Comparison of ENCODE assay signal across 10 mouse cellular contexts in genomic region chr10:80050885-80051617, GRCm38 (mm10). TPM values are rescaled to one million over a fixed set of nuclear protein-coding genes. Genes with fewer than 3 reads are reported as not detected.
DNase-seq lines count a peak whose midpoint lies in the region; ATAC-seq and TF ChIP-seq lines count a peak whose summit lies in the region.
"Had no signal": no experiment of that assay in that cellular context is flagged by ENCODE, and none has a peak within 500 bp of the region (broad histone marks: within the 10 kb centered on the region; RNA-seq: fewer than 3 reads in every experiment).

No protein-coding gene starts in this region.

- H3K36me3 ChIP-seq in heart, adult 2 months (ENCODE audit: control insufficient read depth, insufficient read depth, low read length), result peaks cover 4% of the 10 kb centered on the region; the same call in 1 of the 2 replicates
- H3K36me3 ChIP-seq in kidney, embryonic 15.5 days, result peaks cover 9% of the 10 kb centered on the region
- no peaks in the 10 kb centered on the region for H3K36me3 ChIP-seq in stomach, embryonic 15.5 days

- peaks cover 13% of the 10 kb centered on the region for H3K4me1 ChIP-seq in heart, adult 2 months (ENCODE audit: control insufficient read depth, insufficient read depth, low read length)
- H3K4me1 ChIP-seq in kidney, embryonic 15.5 days, result peaks cover 74% of the 10 kb centered on the region
- peaks cover 31% of the 10 kb centered on the region for H3K4me1 ChIP-seq in stomach, embryonic 15.5 days

- H3K9me3 ChIP-seq in kidney, embryonic 15.5 days (replicated peaks), result no peaks in the 10 kb centered on the region
- H3K9me3 ChIP-seq in stomach, embryonic 15.5 days, result no peaks in the 10 kb centered on the region

- 54% methylated on average over 15 of the region's 15 CpGs for WGBS in heart, adult 2 months
- WGBS in kidney, embryonic 15.5 days, result 27% methylated on average over 15 of the region's 15 CpGs
- WGBS in stomach, embryonic 15.5 days, result 40% methylated on average over 15 of the region's 15 CpGs

- 0 out of 2 replicates have a peak overlapping the region, but pooled peaks have one; percentile 12 for H3K9ac ChIP-seq in heart, adult 2 months (ENCODE audit: low read depth, low read length)
- 0 out of 2 replicates have a peak overlapping the region, but pooled peaks have one; percentile 25 for H3K9ac ChIP-seq in kidney, embryonic 15.5 days
- H3K9ac ChIP-seq in stomach, embryonic 15.5 days, result no peak overlapping the region

- H3K79me2 ChIP-seq in heart, adult 2 months (replicated peaks; ENCODE audit: control insufficient read depth, insufficient read depth, low read length), result no peaks in the 10 kb centered on the region

- TF ChIP-seq EP300 in heart, adult 2 months (IDR thresholded peaks at IDR 0.05; ENCODE audit: insufficient read depth, low read depth, low read length), result no peak

- no peaks in the 10 kb centered on the region for H3K27me3 ChIP-seq in heart, adult 2 months (ENCODE audit: control insufficient read depth, insufficient read depth, low read length)
- no peaks in the 10 kb centered on the region for H3K27me3 ChIP-seq in kidney, embryonic 15.5 days
- H3K27me3 ChIP-seq in stomach, embryonic 15.5 days (replicated peaks), result no peaks in the 10 kb centered on the region

- intact Hi-C loops in heart, adult 2 months (cut with DNase I), result loop anchor here (5.0 kb wide), 1 partner anchor 64 kb away; the partner anchor contains the start of gene Cnn2

- DNase-seq in heart, adult 2 months, result no peak
- no peak for DNase-seq in heart, postnatal 4 days
- peak; percentile 54 for DNase-seq in retina, postnatal 1 day
- no peak for DNase-seq in retina, embryonic 14.5 days (ENCODE audit: low spot score)
- no peak for DNase-seq in c-Kit-positive CD71-positive TER-119-positive erythroid progenitor cells, embryonic 14.5 days (ENCODE audit: low spot score)
- DNase-seq in cerebellum, adult 11-12 months, result no peak
- DNase-seq: gastrocnemius, postnatal 36 days; lung, postnatal 14 days had no signal

- H3K27ac ChIP-seq in heart, adult 2 months, result peak overlapping the region; percentile 100
- peak overlapping the region; percentile 69 for H3K27ac ChIP-seq in kidney, embryonic 15.5 days
- peak overlapping the region; percentile 82 for H3K27ac ChIP-seq in stomach, embryonic 15.5 days

- peak overlapping the region; percentile 20; the same call in 1 of the 2 replicates for H3K4me2 ChIP-seq in kidney, embryonic 15.5 days
- no peak overlapping the region for H3K4me2 ChIP-seq in stomach, embryonic 15.5 days

- H3K4me3 ChIP-seq in heart, adult 2 months, result no peak overlapping the region
- H3K4me3 ChIP-seq in kidney, embryonic 15.5 days (replicated peaks), result no peak overlapping the region
- no peak overlapping the region for H3K4me3 ChIP-seq in stomach, embryonic 15.5 days (replicated peaks)

- TF ChIP-seq POLR2A in heart, adult 2 months (IDR thresholded peaks at IDR 0.05; ENCODE audit: insufficient read depth, low read depth, low read length), result no peak

- no peak for TF ChIP-seq CTCF in heart, adult 2 months (IDR thresholded peaks at IDR 0.05)

- no peak for ATAC-seq in kidney, embryonic 15.5 days (replicated peaks; ENCODE audit: low FRiP score)
- ATAC-seq in stomach, embryonic 15.5 days (ENCODE audit: insufficient read depth, low FRiP score, low read depth), result no peak

RNA-seq across cellular contexts. Expression of gene Gpx4, which starts 4.1 kb away (rescaled TPM):
- total RNA-seq in heart, adult 2 months (2021), result 1,000 to 10,000 TPM in 1 of 2 experiments, 100 to 1,000 TPM in 1; 832 to 1,055 TPM
- 860 and 993 TPM in 2 replicates for polyA plus RNA-seq in heart, adult 2 months (2012; rRNA removed)
- 100 to 1,000 TPM; 450 to 489 TPM for total RNA-seq in heart, postnatal 4 days (2021)
- 581 and 603 TPM in 2 replicates for polyA plus RNA-seq in kidney, embryonic 15.5 days (2015; fragmentation: Nextera tagmentation; extraction: Ambion mirVana)
- polyA plus RNA-seq in stomach, embryonic 15.5 days (2015; fragmentation: Nextera tagmentation; extraction: Ambion mirVana), result 500 and 567 TPM in 2 replicates

RNA-seq across cellular contexts. Expression of gene Polr2e, which starts 11.5 kb away (rescaled TPM):
- 10 to 100 TPM; 78.3 to 89.8 TPM for total RNA-seq in heart, adult 2 months (2021)
- 182 and 194 TPM in 2 replicates for polyA plus RNA-seq in heart, adult 2 months (2012; rRNA removed)
- 10 to 100 TPM; 66.6 to 70.7 TPM for total RNA-seq in heart, postnatal 4 days (2021)
- 235 and 243 TPM in 2 replicates for polyA plus RNA-seq in kidney, embryonic 15.5 days (2015; fragmentation: Nextera tagmentation; extraction: Ambion mirVana)
- 188 and 199 TPM in 2 replicates for polyA plus RNA-seq in stomach, embryonic 15.5 days (2015; fragmentation: Nextera tagmentation; extraction: Ambion mirVana)

RNA-seq across cellular contexts. Expression of gene Arhgap45, which starts 34.6 kb away (rescaled TPM):
- total RNA-seq in heart, adult 2 months (2021), result 1 to 10 TPM; 3.5 to 5.1 TPM
- 8.9 and 16.6 TPM in 2 replicates for polyA plus RNA-seq in heart, adult 2 months (2012; rRNA removed)
- 1 to 10 TPM; 4.0 to 4.1 TPM for total RNA-seq in heart, postnatal 4 days (2021)
- polyA plus RNA-seq in kidney, embryonic 15.5 days (2015; fragmentation: Nextera tagmentation; extraction: Ambion mirVana), result 8.7 and 10.0 TPM in 2 replicates
- polyA plus RNA-seq in stomach, embryonic 15.5 days (2015; fragmentation: Nextera tagmentation; extraction: Ambion mirVana), result 9.1 and 10.0 TPM in 2 replicates

RNA-seq across cellular contexts. Expression of gene Sbno2, which starts 54.3 kb away (rescaled TPM):
- total RNA-seq in heart, adult 2 months (2021), result 10 to 100 TPM; 10.6 to 11.2 TPM
- polyA plus RNA-seq in heart, adult 2 months (2012; rRNA removed), result 16.9 and 18.0 TPM in 2 replicates
- 10 to 100 TPM; 19.0 to 19.4 TPM for total RNA-seq in heart, postnatal 4 days (2021)
- polyA plus RNA-seq in kidney, embryonic 15.5 days (2015; fragmentation: Nextera tagmentation; extraction: Ambion mirVana), result 14.4 and 16.2 TPM in 2 replicates
- 14.8 and 15.9 TPM in 2 replicates for polyA plus RNA-seq in stomach, embryonic 15.5 days (2015; fragmentation: Nextera tagmentation; extraction: Ambion mirVana)

RNA-seq across cellular contexts. Expression of gene Abca7, which starts 54.8 kb away (rescaled TPM):
- total RNA-seq in heart, adult 2 months (2021), result 1 to 10 TPM; 6.6 to 8.0 TPM
- 9.2 and 10.8 TPM in 2 replicates for polyA plus RNA-seq in heart, adult 2 months (2012; rRNA removed)
- 1 to 10 TPM; 6.9 to 8.1 TPM for total RNA-seq in heart, postnatal 4 days (2021)
- polyA plus RNA-seq in kidney, embryonic 15.5 days (2015; fragmentation: Nextera tagmentation; extraction: Ambion mirVana), result 3.9 and 4.5 TPM in 2 replicates
- 4.2 and 4.8 TPM in 2 replicates for polyA plus RNA-seq in stomach, embryonic 15.5 days (2015; fragmentation: Nextera tagmentation; extraction: Ambion mirVana)
